Mouse (Mus musculus) embryonic stem cell, embryonic (primary cell): ENCODE results near the gene Edaradd.

Experiments
- CTCF ChIA-PET, 4 experiments: fragments of 300-600 bp in 2 of 4; fragments of 350-600 bp in 2 of 4; sonication (Branson Sonifier 250); formaldehyde crosslinking; loops; one replicate each; lab custom pipeline; 2022; ENCODE audit warnings: inconsistent platforms in 2 of 4; lab: Charles Lee
- POLR2A ChIA-PET, 4 experiments: fragments of 300-600 bp in 2 of 4; fragments of 350-600 bp in 2 of 4; sonication (Branson Sonifier 250); formaldehyde crosslinking; loops; one replicate each; lab custom pipeline; 2022; ENCODE audit warnings: antibody characterized with exemption in 4 of 4, inconsistent platforms in 1 of 4; lab: Charles Lee

Gene Edaradd

DNA sequence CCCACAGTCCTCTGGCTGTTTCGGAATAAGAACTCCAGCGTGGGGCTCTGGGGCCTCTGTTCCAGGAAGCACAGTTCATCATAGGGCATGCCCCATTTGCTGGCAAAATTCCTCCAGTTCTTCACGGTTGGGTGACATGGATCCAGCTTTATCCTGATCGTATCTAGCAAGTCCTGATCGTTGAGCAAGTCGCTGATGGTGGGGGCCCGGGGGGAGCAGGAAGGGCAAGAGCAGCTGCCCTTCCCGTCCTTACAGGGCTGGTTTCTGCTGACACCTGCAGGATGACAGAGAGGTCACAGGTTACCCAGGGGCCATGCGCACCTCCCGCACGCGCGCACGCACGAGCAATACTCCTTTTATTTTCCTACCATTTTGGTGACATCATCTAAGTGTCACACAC, 41.9 kb downstream of the Edaradd start:
- ChIA-PET POLR2A (interaction anchor here in 1 of 4 experiments (0.8 to 1.1 kb wide), 2 partner anchors 8 to 55 kb away, joined by 3 read pairs; no protein-coding TSS in a partner anchor), CTCF (interaction anchor here in 2 of 4 experiments (0.5 to 0.7 kb wide), 2 partner anchors 18 to 86 kb away, joined by 3 read pairs; no protein-coding TSS in a partner anchor)

DNA sequence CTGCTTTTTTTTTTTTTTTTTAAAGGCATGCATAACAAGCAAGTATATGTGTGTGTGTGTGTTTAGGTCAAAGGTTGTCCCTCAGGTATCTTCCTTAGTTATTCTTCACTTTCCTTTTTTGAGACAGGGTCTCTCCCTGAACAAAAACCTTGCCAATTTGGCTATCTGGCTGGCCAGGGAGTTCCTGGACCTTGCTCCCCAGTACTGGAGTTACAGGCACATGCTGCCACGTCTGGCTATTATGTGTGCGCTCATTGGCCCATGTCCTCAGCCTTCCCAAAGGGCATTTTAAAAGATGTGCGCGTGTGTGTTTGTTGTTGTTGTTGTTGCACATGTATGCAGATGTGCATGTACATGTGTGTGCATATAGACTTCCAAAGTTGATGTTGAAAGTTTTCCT, 43.4 kb downstream of the Edaradd start:
- CTCF ChIA-PET: interaction anchor here in 2 of 4 experiments (0.6 kb wide), 4 partner anchors 12 to 112 kb away, joined by 3 to 7 read pairs (median 6); partner anchors contain the start of gene Lgals8 (in 1 of the 2)
- POLR2A ChIA-PET: interaction anchor here in 1 of 4 experiments (0.6 to 0.7 kb wide), 2 partner anchors 21 to 925 kb away, joined by 3 to 5 read pairs; no protein-coding TSS in a partner anchor

DNA sequence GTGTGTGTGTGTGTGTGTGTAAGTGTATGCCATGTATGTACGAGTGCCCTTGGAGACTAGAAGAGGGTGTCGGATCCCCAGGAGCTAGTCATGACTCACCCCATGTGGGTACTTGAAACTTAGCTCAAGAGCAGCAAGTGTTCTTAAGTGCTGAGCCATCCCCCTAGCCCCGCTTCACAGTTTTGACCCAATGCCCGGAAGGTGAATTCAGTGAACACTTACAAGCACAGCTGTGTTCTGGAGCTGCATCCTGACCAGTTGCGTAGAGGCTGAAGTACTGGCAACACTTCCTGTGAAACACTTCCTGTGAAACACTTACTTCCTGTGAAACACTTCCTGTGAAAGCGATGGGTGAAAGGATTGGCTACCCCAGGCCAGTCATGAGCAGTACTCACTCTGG, 45.0 kb downstream of the Edaradd start:
- CTCF ChIA-PET: interaction anchor here in 3 of 4 experiments (1.1 to 2.0 kb wide), 5 partner anchors 22 to 114 kb away, joined by 4 to 6 read pairs (median 5); no protein-coding TSS in a partner anchor
- POLR2A ChIA-PET: interaction anchor here in 3 of 4 experiments (0.6 to 1.6 kb wide), 4 partner anchors 10 to 67 kb away, joined by 3 to 5 read pairs (median 4); partner anchors contain the start of gene Lgals8 (in 2 of the 3)

DNA sequence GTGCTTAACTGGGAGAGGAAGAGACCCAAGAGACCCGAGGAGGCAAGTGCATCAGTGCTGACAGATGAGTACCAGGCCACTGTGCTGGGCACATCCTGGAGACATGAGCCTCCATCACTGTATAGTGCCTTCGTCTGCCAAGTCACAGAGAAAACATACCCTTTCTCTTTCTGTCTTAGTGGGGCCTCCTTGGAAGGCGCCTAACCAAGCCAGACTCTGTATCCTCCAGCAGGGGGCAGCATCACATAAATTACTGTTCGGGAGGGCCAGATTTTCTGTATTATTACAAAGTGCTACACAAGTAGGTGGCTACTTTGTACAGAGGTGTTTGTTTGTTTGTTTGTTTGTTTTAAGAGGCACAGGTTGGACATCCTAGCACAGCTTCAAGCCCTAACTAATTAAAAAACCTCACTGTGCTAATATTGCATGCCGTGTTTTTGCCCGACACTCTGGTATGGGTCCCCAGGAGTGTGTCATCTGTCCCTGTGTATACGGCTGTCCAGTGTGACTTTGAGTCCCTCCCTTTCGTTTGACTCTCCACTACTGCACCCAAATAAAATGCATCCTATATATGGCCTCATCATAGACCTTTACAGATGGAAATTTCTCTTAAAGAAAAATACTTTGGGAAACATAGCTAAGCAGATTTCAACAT, 46.4 kb downstream of the Edaradd start:
- CTCF ChIA-PET: interaction anchor here in 3 of 4 experiments (0.6 to 2.0 kb wide), 5 partner anchors 12 to 876 kb away, joined by 3 to 6 read pairs (median 4); no protein-coding TSS in a partner anchor
- POLR2A ChIA-PET: interaction anchor here in 1 of 4 experiments (0.6 to 0.9 kb wide), 2 partner anchors 41 to 168 kb away, joined by 3 read pairs; no protein-coding TSS in a partner anchor

DNA sequence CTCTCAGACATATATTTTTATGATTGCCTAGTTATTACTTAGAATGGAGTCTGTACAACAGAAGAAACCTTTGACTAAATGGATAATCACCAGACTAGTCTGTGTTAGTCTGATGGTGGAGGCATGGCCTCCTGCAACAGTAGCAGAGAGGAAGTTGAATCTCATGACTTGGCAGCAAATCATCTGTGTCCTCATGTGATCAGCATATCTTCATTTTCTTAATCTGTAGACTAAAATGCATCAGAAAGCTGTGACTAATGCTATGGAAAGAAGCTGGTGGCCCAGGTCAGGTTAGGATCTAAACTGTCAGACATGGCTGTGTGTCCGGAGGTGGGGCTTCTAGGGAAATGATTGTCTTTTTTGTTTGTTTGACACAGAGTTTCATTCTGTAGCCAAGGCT, 51.8 kb downstream of the Edaradd start:
- ChIA-PET POLR2A (interaction anchor here in 1 of 4 experiments (1.0 kb wide), 1 partner anchor 20 kb away, joined by 3 read pairs; no protein-coding TSS in a partner anchor), CTCF (interaction anchor here in 1 of 4 experiments (0.7 kb wide), 1 partner anchor 224 kb away, joined by 3 read pairs; no protein-coding TSS in a partner anchor)

DNA sequence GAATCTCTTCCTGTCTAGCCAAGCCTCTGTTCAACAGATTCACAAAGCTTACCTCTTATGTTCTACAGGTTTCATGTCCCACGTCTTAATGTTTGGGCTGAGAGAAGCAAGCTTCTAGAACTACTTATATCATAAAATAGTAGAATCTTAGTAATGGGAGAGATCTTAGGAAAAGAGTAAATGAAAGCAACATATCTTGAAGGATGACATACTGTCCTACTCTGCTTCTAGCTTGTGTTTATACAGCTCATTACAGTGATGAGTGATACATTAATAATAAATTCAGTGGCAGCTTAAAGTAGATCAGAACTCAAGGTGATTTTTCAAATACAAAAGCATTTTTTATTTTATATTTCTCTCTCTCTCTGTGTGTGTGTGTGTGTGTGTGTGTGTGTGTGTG, 55.4 kb downstream of the Edaradd start, which contains the start of gene Lgals8:
Lgals8 (minus strand) TSS at position 101 of the 400 bp plus-strand sequence.
- ChIA-PET POLR2A (interaction anchor here in 2 of 4 experiments (0.7 to 1.7 kb wide), 3 partner anchors 10 to 66 kb away, joined by 3 to 5 read pairs (median 3); no protein-coding TSS in a partner anchor), CTCF (interaction anchor here in 2 of 4 experiments (0.6 to 0.7 kb wide), 4 partner anchors 12 to 1266 kb away, joined by 3 to 8 read pairs (median 6); no protein-coding TSS in a partner anchor)

DNA sequence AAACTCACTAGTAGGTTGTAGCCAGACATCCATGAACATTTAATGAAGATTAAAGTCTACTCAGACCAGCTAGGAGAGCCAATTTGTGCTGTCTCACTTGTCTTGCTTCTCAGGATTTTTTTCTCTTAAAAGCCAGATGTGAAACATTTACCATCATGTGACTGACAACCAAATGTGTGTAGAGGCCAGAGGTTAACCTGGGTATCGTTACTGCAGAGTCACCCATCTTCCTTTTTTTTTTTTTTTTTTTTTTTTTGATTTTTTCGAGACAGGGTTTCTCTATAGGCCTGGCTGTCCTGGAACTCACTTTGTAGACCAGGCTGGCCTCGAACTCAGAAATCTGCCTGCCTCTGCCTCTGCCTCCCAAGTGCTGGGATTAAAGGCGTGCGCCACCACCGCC, 56.1 kb downstream of the Edaradd start:
- CTCF ChIA-PET: interaction anchor here in 2 of 4 experiments (0.6 to 0.7 kb wide), 2 partner anchors 13 to 65 kb away, joined by 3 to 7 read pairs; no protein-coding TSS in a partner anchor
- POLR2A ChIA-PET: interaction anchor here in 1 of 4 experiments (1.6 to 1.7 kb wide), 2 partner anchors 11 to 65 kb away, joined by 3 to 5 read pairs; no protein-coding TSS in a partner anchor

DNA sequence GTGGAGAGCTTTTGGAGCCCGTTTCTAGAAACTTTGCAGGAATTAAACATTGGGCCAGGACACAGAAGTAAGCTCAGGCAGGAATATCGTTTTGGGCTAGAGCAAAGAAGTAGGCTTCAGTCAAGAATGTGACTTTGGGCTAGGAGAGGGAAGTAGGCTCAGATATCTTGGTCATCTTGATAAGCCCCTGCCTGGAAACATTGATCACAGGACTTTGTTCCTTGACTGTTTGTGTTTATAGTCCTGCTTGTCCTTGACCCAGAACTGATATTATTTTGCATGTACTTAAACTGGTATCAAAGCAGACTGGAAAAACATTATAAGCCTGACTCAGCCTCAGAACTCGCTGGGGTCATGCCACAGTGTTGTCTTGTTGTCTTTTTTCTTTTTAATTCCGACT, 57.6 kb downstream of the Edaradd start:
- CTCF ChIA-PET: no interaction called here
- POLR2A ChIA-PET: interaction anchor here (0.5 to 3.3 kb wide), 8 partner anchors 15 to 103 kb away, joined by 3 to 18 read pairs (median 4); partner anchors contain the start of gene Ero1lb (in 1 of the 4)

DNA sequence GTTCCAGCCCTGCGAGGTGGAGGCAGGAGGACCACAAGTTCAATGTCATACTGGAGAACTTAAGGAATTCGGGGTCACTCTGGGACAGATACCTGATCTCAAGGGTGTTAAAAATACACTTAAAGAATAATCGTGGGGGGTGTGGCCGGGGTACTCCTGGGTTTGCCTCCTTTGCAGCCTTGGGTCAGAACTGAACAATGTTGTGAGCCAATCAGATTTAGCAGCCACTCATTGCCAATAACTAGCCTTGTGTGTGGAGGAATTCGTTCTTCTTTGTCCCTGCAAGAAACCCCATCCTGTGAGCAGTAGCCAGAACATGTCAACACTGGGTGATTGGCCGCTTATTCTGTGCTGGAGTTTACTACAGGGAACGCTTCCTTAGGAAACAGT, 58.5 kb downstream of the Edaradd start:
- CTCF ChIA-PET: interaction anchor here in 1 of 4 experiments (0.5 to 0.9 kb wide), 2 partner anchors 9 to 13 kb away, joined by 3 to 4 read pairs; no protein-coding TSS in a partner anchor
- POLR2A ChIA-PET: interaction anchor here in 3 of 4 experiments (0.5 to 3.3 kb wide), 9 partner anchors 14 to 104 kb away, joined by 3 to 18 read pairs (median 4); partner anchors contain the start of genes Ero1lb (in 1 of the 3) and Heatr1 (in 1 of the 3)

DNA sequence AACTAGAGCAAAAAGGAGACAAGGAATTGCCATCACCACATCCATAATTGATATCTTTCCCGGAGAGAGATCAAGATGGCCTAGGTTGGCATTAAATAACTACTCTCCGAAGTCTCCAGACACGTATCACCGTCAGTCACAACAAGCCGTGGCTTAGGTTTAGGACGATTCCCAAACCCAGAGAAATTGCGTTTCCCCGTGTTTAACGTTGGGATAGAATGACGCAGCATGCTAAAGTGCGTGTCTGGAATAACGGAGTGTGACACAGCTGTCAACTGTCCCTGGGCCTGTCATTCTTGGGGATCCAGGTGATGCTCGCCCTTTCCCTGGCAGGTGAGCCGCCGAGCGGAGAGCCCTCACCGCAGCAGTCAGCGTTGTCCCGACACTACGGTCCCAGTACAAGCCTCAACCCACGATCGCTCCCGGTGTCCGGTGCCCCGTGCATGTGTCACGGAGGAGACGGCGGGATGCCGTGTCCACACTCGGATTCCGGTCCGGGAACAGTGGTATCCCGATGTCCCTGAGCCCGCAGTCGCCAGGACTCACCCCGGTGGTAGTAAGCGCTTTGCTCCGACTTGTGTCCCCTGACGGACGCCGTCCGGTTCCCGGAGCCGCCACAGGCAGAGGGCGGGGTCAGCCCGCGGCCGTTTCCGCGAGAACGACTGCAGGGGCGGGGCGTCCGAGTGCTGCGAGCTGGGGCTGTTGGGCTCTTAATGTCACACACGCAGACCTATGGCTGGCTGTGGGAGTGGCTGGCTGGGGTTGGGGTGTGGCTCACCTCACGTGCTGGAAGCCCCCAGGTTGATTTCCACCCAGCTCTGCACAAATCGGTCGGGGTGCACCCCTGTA, 59.1 kb downstream of the Edaradd start:
- ChIA-PET CTCF (interaction anchor here in 1 of 4 experiments (0.5 to 0.9 kb wide), 2 partner anchors 9 to 13 kb away, joined by 3 to 4 read pairs; no protein-coding TSS in a partner anchor), POLR2A (interaction anchor here in 2 of 4 experiments (0.5 to 3.3 kb wide), 7 partner anchors 13 to 304 kb away, joined by 3 to 18 read pairs (median 3); partner anchors contain the start of gene Heatr1 (in 1 of the 2))

DNA sequence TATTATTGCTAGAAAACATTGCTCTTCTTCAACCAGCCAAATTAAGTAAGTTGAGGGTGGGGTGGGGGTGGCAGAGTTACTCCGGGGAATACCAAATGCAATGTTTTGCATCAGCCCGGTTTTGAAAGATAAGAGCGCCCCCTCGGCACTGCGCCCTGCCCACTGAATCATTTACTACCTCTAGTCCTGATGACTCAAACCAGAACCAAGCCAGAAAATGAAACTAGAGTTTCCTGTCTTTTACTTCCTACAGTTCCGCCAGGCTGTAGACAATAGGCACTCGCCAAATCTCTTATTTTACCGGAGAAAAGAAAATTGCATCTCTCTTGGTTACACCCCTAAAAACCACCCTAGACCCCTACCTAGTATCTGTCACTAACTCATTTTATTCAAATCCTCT, 59.8 kb downstream of the Edaradd start:
- CTCF ChIA-PET: interaction anchor here in 2 of 4 experiments (0.6 kb wide), 3 partner anchors 18 to 317 kb away, joined by 3 read pairs; no protein-coding TSS in a partner anchor
- POLR2A ChIA-PET: interaction anchor here in 3 of 4 experiments (0.6 to 3.3 kb wide), 5 partner anchors 8 to 303 kb away, joined by 3 to 18 read pairs (median 3); no protein-coding TSS in a partner anchor

DNA sequence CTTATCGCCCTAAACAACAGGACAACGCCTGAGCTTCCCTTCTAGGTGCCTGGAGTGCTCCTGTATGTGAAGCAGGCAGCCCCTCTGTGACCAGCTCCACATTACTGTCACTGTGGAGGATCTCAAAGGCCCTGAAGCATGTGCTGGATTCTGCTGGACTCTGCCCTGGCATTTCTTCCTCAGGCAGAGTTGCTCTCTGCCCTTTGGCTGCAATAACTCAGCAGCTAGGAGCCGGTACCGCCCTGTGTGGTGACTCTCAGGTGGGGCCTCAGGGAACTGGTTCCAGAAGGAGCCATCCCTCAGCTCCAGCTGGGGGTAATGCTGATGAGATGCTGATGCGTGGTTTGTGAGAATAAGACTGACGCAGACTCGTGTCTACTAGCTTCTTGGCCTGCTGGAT, 63.5 kb downstream of the Edaradd start:
- CTCF ChIA-PET: interaction anchor here in 1 of 4 experiments (0.6 kb wide), 1 partner anchor 19 kb away, joined by 5 read pairs; no protein-coding TSS in a partner anchor
- POLR2A ChIA-PET: interaction anchor here (1.0 to 1.5 kb wide), 4 partner anchors 9 to 44 kb away, joined by 3 read pairs; no protein-coding TSS in a partner anchor

DNA sequence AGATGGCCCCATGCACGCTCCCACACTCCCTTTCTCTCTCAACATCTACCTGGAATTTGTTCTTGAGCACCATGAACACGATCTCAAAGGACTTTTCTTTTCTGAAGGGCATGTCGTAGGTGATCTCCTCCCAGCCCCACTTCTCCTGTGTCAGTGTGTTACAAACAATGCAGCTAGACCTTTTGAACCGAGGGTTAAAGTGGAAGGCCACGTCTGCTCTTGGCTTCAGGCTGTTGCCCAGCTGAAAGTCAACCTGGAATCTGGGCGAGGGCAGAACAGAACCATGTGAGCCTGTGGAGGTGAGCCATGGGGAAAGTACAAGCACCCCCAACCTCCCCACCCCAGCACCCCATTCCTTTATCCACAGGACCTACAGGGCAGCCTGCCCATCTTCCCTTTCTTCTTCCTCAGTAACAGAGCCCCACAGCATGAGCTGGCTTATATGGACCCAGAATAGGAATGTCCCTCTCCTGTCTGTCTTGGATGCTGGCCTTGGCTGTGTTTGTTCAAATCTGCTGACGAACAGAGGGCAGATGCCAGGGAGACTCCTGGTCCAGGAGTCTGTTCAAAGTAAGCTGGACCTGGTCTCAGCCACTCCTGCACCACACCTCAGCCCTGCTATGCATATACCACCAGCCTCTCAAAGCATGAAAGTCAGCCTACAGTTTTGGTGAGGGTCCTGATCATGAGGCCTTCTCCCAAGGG, 65.4 kb downstream of the Edaradd start:
- ChIA-PET CTCF (no interaction called here), POLR2A (interaction anchor here in 2 of 4 experiments (0.6 to 1.2 kb wide), 2 partner anchors 17 to 244 kb away, joined by 4 to 5 read pairs; no protein-coding TSS in a partner anchor)

DNA sequence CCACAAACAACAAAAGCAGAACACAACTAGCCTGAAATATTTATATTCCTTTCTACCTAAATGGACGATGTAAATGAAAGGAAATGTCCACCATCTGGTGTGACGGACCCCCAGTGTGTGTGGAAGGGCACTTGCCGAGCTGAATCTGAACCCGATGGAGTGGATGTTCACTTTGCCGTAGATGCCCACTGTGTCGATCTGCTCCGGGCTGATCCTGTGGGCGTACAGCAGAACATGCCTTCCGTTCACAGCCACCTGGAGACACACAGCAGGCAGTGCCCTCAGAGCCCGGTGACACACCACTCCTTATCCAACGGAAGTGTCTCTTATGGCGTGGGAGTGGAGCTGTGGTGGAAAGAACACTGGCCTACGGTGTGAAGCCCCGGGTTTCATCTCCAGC, 67.1 kb downstream of the Edaradd start:
- CTCF ChIA-PET: no interaction called here
- POLR2A ChIA-PET: no interaction called here

DNA sequence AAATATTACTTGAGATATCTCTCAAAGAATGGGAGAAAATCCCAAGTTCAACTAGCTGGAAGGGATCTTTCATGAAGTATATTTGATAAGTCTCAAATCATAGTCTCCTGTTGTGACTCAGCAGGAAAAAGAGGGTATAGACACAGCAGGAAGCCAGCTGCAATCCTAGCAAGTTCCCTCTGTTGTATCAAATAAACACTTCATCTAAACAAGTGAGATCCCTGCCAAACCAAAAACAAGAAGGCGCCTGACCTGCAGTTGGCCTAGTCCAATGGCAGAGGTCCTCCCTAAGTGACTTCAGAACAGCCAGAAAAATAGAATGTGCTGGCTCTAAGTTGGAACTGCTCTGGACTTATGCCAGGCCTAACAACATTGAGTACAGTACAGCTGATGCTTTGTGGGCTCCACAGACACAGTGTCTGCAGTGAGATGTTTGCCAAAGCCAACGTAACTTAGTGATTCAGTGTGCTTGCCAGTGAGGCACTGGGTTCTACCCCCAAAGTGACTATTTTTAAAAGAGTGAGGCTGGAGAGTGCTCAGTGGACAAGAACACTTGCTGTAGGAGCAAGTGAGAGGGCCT, 78.1 kb downstream of the Edaradd start:
- CTCF ChIA-PET: no interaction called here
- POLR2A ChIA-PET: interaction anchor here in 1 of 4 experiments (0.7 to 1.7 kb wide), 4 partner anchors 20 to 68 kb away, joined by 3 to 8 read pairs (median 6); partner anchors contain the start of gene Heatr1

DNA sequence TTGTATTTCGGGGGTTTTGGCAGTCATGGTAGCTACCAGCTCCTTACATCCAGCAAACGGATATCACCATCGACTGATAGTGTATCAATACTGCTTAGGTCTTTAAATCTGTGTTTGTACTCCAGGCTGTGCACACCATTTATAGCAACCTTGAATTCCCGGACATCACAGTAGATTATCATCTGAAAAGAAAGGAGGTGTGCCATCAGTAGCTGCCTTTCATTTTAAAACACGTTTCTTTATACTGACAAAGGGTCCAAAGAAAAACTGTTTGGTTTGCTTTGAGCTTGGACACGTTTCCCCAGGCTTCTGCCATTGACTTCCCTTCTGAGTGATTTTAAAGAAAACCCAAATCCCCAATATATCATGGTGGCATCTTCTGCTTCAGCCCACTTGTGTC, 79.4 kb downstream of the Edaradd start:
- ChIA-PET CTCF (no interaction called here), POLR2A (interaction anchor here in 3 of 4 experiments (0.7 to 1.7 kb wide), 15 partner anchors 9 to 268 kb away, joined by 3 to 8 read pairs (median 3); partner anchors contain the start of genes Heatr1 (in 2 of the 3) and Mtr (in 1 of the 3))
